Mouse (Mus musculus): ENCODE measurements around the gene Mettl7a2.
"Not testable (repeated sequence)": the region's sequence is repeated elsewhere in the genome, so short reads cannot be mapped to it uniquely, and the experiment has no call there.

The Mettl7a2 gene

GRCm38 (mm10) chr15:100352711-100353250 is at the start of gene Mettl7a2, which contains the start of gene Methig1:
Mettl7a2 (plus strand) TSS chr15:100353200.
Methig1 (plus strand) TSS chr15:100353149.
- no peak for DNase-seq (ENCODE audit: extremely low read depth, low read depth, low spot score)

DNA sequence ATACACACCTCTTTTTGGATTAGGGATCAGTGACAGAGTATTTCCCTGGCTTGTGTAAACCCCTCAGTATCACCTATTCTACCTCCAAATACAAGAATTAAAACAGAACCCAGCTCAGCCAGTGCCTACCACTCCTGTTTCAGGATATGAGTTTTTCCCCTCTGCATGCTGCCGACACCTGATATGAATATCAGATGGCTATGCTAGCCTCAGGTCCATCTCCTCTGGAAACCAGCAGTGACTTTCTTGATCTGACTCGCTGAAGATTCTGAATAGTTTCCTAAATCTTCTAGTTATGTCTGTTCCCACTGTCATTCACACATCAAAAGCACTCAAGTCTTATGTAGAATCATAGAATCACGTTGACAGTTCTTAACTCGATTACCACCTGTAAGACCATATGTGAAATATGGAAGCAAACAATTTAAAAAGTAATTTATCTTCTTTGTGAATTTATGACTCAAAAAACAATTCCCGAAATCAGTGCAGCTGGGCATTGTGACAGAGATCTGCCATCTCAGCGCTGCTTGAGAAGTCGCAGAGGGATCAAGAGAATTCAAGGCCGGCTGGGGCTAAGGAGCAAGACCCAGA is 49.5 kb upstream of the Mettl7a2 start:
- DNase-seq (ENCODE audit: extremely low read depth, low read depth, low spot score) = no peak

GRCm38 (mm10) chr15:100304019-100304991 is 48.7 kb upstream of the Mettl7a2 start, which contains the start of gene Mettl7a1:
Mettl7a1 (plus strand) TSS chr15:100304140.
- no peak for DNase-seq (ENCODE audit: extremely low read depth, low read depth, low spot score)

- DNase-seq (ENCODE audit: extremely low read depth, low read depth, low spot score) = no peak
These were observed 46.8 kb upstream of the Mettl7a2 start for GRCm38 (mm10) chr15:100306201-100306600.

DNA sequence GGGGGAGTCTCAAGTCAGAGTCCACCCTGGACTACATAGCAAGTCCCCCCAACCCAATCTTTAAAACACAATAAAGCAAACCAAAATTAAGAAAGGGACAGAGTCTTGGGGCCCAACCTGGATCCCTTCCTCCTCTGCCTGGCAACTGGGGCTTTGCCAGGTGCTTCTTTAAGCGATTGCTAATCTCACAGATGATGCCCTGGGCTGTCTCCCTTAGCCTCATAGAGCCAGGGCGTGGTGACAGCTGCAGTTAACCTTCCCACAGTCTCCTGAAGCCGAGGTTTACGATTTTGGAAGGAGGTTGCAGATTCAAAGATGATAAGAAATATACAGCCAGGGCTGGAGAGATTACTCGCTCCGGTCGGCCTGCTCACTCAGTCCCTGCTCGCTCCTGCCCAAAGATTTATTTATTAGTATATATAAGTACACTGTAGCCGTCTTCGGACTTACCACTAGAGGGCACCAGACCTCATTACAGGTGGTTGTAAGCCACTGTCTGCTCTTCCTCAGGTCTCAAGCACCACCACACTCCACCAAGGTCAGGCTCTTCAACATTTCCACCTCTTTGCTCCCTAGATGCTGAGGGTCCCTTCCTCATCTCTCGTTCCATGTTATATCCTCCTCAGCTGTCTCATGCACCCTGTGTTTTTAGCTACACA is 45.4 kb upstream of the Mettl7a2 start:
- DNase-seq (ENCODE audit: extremely low read depth, low read depth, low spot score) = not testable (repeated sequence)

DNA sequence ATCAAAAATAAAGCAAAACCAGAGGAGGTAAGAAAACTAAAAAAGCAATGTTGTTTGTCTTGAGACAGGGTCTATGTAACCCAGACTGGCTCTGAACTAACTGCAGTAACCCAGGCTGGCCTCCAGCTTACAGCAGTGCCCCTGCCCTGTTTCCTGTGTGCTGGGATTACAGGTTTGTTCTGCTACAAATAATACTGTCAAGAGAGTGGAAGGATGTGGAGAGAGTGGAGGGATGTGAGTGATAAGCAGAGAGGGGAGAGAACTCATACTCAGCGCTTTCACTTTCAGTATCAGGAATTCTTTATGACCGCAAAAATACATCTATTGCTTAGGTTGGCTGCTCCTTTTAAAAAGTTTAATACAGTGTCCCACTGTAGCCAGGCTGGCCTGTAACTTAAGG is 40.7 kb upstream of the Mettl7a2 start:
- no peak for DNase-seq (ENCODE audit: extremely low read depth, low read depth, low spot score)

DNA sequence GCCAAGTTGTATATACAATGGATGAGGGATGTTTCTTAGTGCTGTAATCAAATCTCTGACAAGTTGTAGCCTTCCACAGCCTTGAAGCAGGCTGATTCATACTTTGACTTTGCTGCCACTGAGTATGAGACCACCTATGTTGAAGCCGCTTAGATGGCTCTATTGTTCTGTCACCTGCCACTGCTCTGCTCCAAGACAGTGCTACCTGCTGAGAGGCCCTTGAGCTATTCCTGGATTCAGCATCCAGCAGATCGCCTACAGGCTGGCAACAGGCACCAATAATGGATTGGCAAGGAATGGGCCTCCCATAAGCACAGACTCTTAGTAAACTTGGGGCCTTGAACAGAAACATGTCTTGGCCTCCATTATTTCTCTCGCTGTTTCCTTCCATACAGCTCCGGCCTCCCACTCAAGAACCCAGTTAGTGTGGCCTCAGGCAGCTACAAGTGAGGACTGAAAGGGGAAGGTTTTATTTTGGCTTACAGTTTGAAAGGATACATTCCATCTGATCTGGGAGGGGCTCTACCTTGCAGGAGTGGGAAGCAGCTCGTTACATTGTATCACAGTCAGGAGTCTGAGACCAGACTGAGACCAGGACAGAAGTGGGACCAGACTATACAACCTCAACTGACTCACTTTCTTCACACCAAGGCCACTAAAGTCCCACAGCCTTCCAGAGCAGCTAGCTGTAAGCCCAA is 38.4 kb upstream of the Mettl7a2 start:
- DNase-seq (ENCODE audit: extremely low read depth, low read depth, low spot score) = no peak

GRCm38 (mm10) chr15:100318014-100318671 is 34.9 kb upstream of the Mettl7a2 start:
- DNase-seq (ENCODE audit: extremely low read depth, low read depth, low spot score) = peak; percentile 58

GRCm38 (mm10) chr15:100319884-100320283 is 33.1 kb upstream of the Mettl7a2 start:
- DNase-seq (ENCODE audit: extremely low read depth, low read depth, low spot score) = no peak

DNA sequence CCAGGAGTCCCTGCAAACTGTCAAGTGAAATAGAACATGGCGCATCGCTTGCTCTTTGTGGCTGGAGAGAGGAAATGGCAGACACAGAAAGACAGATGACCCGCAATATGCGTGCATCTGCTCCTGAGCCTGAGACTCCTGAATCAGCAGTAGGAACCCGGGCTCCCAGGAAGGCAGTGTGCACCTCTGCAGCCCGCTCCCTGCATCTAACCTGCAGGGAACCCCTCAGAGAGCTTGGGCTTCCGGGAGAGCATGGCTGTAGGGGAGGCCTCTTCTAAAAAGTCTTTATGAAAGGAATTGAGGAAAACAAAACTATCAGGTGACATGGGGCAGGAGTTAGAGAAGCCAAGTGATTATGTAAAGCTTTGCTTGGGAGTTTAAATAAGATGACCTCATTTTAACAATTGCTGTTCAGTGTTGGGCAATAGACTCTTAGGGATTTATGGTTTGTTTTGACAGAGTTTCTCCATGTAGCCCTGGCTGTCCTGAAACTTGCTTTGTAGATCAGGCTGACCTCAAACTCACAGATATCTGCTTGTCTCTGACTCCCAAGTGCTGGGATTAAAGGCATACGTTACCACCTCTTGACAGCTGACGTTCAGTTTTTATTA is 32.6 kb upstream of the Mettl7a2 start:
- peak; percentile 82 for DNase-seq (ENCODE audit: extremely low read depth, low read depth, low spot score)

- DNase-seq (ENCODE audit: extremely low read depth, low read depth, low spot score) = peak; percentile 91
These were observed 31.9 kb upstream of the Mettl7a2 start for GRCm38 (mm10) chr15:100321134-100321533.

DNA sequence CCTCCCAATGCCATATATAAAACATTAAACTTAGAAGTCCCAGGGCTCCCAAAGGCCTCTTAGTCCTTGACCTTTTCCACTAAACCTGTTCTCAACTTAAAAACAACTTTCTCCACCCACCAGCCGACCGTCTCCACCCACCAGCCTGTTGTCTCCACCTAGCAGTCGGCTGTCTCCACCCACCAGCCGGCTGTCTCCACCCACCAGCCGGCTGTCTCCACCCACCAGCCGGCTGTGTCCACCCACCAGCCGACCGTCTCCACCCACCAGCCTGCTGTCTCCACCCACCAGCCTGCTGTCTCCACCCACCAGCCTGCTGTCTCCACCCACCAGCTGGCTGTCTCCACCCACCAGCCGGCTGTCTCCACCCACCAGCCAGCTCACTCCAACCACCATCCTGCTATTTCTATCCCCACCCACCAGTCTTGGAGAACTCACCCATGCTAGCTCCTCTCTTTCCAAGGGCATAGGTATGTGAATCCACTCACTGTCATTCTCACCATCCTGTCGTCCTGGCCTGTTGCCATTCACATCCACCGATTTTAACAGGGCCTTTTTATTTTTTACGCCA is 28.9 kb upstream of the Mettl7a2 start:
- no peak for DNase-seq (ENCODE audit: extremely low read depth, low read depth, low spot score)

- DNase-seq (ENCODE audit: extremely low read depth, low read depth, low spot score) = no peak
These were observed 27.8 kb upstream of the Mettl7a2 start for GRCm38 (mm10) chr15:100325235-100325634.

DNA sequence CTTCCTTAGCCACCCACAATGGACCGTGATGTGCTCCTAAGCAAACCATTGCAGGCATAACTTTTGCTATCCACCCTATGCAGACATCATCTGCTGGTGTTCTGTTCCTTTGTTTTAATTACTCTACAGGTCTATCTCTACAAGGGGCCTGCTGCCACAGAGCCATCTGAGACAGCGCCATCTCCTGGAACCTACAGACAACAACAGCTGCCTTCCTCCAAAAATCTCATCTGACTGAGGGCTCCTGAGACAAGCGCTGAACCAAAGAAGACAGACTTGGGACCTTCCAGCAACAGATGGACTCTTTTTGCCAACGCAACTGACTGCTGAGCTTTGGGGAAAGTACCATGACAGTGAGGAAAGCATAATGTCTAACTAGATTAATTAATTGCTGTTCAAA is 24.9 kb upstream of the Mettl7a2 start:
- DNase-seq (ENCODE audit: extremely low read depth, low read depth, low spot score) = not testable (repeated sequence)

GRCm38 (mm10) chr15:100329336-100329735 is 23.7 kb upstream of the Mettl7a2 start:
- DNase-seq (ENCODE audit: extremely low read depth, low read depth, low spot score) = not testable (repeated sequence)

GRCm38 (mm10) chr15:100330739-100331138 is 22.3 kb upstream of the Mettl7a2 start:
- no peak for DNase-seq (ENCODE audit: extremely low read depth, low read depth, low spot score)

- not testable (repeated sequence) for DNase-seq (ENCODE audit: extremely low read depth, low read depth, low spot score)
These were observed 20.7 kb upstream of the Mettl7a2 start for GRCm38 (mm10) chr15:100332077-100332961.

DNA sequence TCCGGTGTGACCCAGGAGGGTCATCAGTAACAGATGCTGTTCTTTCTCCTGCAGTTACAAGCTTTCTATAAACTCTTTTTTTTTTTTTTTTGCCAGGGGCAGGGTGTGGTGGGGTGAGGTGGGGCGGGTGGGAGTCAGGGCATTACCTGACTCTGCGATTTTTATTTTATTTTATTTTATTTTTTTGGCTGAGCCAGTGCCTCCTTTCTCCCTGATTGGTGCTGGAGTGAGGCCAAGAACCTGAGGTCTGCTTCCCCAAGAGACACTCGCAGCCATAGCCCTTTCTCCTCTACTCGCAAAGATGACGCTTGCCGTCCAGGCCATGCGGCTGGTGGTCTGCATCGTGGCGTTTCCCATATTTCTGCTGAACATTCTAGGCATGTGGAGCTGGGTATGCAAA is 18.4 kb upstream of the Mettl7a2 start, which contains the start of gene Mettl7a3:
Mettl7a3 (plus strand) TSS at position 301 of the 400 bp plus-strand sequence.
- no peak for DNase-seq (ENCODE audit: extremely low read depth, low read depth, low spot score)

Data from fat pad, adult 2 months (tissue).